Mouse (Mus musculus) left cerebral cortex, postnatal 36 days (tissue): ENCODE measurements around the gene Ncs1. TPM values are rescaled to one million over a fixed set of nuclear protein-coding genes. Genes with fewer than 3 reads are reported as not detected.
A peak's percentile ranks its signal among the peaks of the same experiment; 100 is the strongest.

ENCODE experiments used
- DNase-seq, 2 experiments: peaks; one replicate each; pipeline ENCODE4 v3.0.0; 2021 to 2022; ENCODE audit warnings: low spot score in 2 of 2, mixed read lengths in 1 of 2
- intact Hi-C: fragments of 180-260 bp; cut with DNase I; formaldehyde crosslinking; loops from one replicate; pipeline ENCODE4 v1.15.1; 2025
- total RNA-seq, 2 experiments: library from RNA; stranded (reverse); gene quantifications; 2 replicates each; pipeline ENCODE4 v1.2.3; 2021

Ncs1 gene
- total RNA-seq: 100 to 1,000 TPM; 210 to 221 TPM

- peak; percentile 90 to 94 for DNase-seq
- intact Hi-C loops: loop anchor here (2.0 kb wide), 1 partner anchor 45 kb away; no protein-coding TSS in a partner anchor
Measured at GRCm38 (mm10) chr2:31245491-31246141, at the start of gene Ncs1. Gene Ncs1 (plus strand): TSS chr2:31245823.

- intact Hi-C loops: no loop called here
- DNase-seq: peak; percentile 36 to 41
Measured at GRCm38 (mm10) chr2:31198621-31199020, 47.0 kb upstream of the Ncs1 start.

GRCm38 (mm10) chr2:31200051-31200450, 45.6 kb upstream of the Ncs1 start:
- no peak for DNase-seq
- intact Hi-C loops: no loop called here

GRCm38 (mm10) chr2:31201851-31202250, 43.8 kb upstream of the Ncs1 start:
- intact Hi-C loops: no loop called here
- DNase-seq: no peak

GRCm38 (mm10) chr2:31202357-31202756, 43.3 kb upstream of the Ncs1 start:
- no peak for DNase-seq
- intact Hi-C loops: no loop called here

- DNase-seq: no peak
- intact Hi-C loops: no loop called here
Measured at GRCm38 (mm10) chr2:31202956-31203355, 42.7 kb upstream of the Ncs1 start.

- intact Hi-C loops: no loop called here
- DNase-seq: no peak
Measured at GRCm38 (mm10) chr2:31204677-31205076, 40.9 kb upstream of the Ncs1 start.

GRCm38 (mm10) chr2:31206211-31206610, 39.4 kb upstream of the Ncs1 start:
- intact Hi-C loops: no loop called here
- no peak for DNase-seq

- no peak for DNase-seq
- intact Hi-C loops: no loop called here
Measured at GRCm38 (mm10) chr2:31206882-31207281, 38.7 kb upstream of the Ncs1 start.

- intact Hi-C loops: no loop called here
- DNase-seq: no peak
Measured at GRCm38 (mm10) chr2:31208544-31209142, 37.0 kb upstream of the Ncs1 start.

GRCm38 (mm10) chr2:31209525-31209924, 36.1 kb upstream of the Ncs1 start:
- intact Hi-C loops: no loop called here
- no peak for DNase-seq

- intact Hi-C loops: no loop called here
- no peak for DNase-seq
Measured at GRCm38 (mm10) chr2:31210144-31210847, 35.3 kb upstream of the Ncs1 start.

- intact Hi-C loops: no loop called here
- DNase-seq: no peak
Measured at GRCm38 (mm10) chr2:31211204-31211603, 34.4 kb upstream of the Ncs1 start.

GRCm38 (mm10) chr2:31214211-31214796, 31.3 kb upstream of the Ncs1 start:
- intact Hi-C loops: no loop called here
- DNase-seq: no peak

- intact Hi-C loops: no loop called here
- DNase-seq: no peak
Measured at GRCm38 (mm10) chr2:31218611-31219010, 27.0 kb upstream of the Ncs1 start.

- intact Hi-C loops: no loop called here
- DNase-seq: no peak
Measured at GRCm38 (mm10) chr2:31219470-31219869, 26.2 kb upstream of the Ncs1 start.

- intact Hi-C loops: no loop called here
- DNase-seq: no peak
Measured at GRCm38 (mm10) chr2:31220844-31221243, 24.8 kb upstream of the Ncs1 start.

GRCm38 (mm10) chr2:31221582-31221981, 24.0 kb upstream of the Ncs1 start:
- intact Hi-C loops: no loop called here
- DNase-seq: no peak

- DNase-seq: no peak
- intact Hi-C loops: no loop called here
Measured at GRCm38 (mm10) chr2:31228768-31229311, 16.8 kb upstream of the Ncs1 start.

- DNase-seq: peak in 1 of 2 experiments; percentile 38
- intact Hi-C loops: no loop called here
Measured at GRCm38 (mm10) chr2:31239203-31239696, 6.4 kb upstream of the Ncs1 start.
